Mouse (Mus musculus) liver, embryonic 14.5 days (tissue): ENCODE data around the gene Ccdc18.

ENCODE experiments used
- CTCF ChIP-seq: IDR thresholded peaks from 2 replicates; pipeline ENCODE4 v1.5.1; 2016; ENCODE audit warnings: antibody characterized with exemption, low read depth, control low read depth
- EP300 ChIP-seq: IDR thresholded peaks from 2 replicates; pipeline ENCODE4 v1.6.1; 2016; ENCODE audit warnings: antibody characterized with exemption, low read depth

- TF ChIP-seq CTCF (peak; percentile 35; the same call in 1 of the 2 replicates), EP300 (no peak)
Measured at GRCm38 (mm10) chr5:108120221-108120900, 12.3 kb upstream of the Ccdc18 start.
